Mouse (Mus musculus): ENCODE measurements at regions not wholly inside any gene's neighbourhood (a gene's known extent, or its start where the extent isn't known, plus 50 kb on each side); places are given as distances from the start of the nearest gene placed in this dataset.

DNA sequence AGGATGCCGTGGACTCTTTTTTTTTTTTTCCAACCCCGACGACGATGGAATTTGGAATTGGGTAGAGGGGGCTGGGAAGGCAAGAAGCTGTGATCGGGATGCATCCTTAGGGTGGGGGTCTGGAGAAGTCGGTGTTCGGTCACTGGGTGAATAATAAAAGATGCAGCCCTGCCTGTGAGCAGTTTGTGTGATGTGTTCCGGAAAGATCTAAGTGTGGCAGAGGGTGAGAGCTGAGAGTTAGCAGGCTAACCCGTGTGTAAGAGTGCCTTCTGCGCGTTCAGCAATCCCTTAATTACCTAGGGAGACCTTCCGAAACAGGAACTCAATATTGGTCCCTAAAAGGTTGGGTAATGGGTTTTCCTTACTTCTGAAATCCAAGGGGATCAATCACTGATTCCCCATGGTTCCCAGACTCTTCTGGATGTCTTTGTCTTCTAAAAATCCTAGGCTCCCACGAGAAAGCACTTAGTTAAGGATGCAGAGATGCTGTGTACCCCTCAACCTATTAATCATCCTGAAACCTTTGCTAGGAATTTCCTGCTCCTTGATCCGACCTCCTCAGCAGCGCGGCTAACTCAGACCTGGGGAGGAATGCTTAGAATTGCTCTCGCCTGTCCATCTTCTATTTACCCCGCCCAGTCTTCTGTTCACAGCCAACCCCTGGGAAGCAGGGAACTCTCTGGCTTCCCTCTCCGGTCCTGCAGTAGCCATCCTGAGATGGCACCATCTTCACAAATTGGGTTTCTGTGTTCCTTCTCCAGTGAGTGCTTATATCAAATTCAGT, 87.0 kb upstream of the Sertad2 start:
- no peak for TF ChIP-seq EP300 (IDR thresholded peaks at IDR 0.05; ENCODE audit: low read depth)
- no peak for TF ChIP-seq CTCF (IDR thresholded peaks at IDR 0.05; ENCODE audit: low read depth)
